Mouse (Mus musculus) activated CD4-positive, CD25-positive, alpha-beta regulatory T cell, adult 9 weeks (primary cell): ENCODE data around the gene Hnrnpc. TPM values are rescaled to one million over a fixed set of nuclear protein-coding genes. Genes with fewer than 3 reads are reported as not detected.

Experiments
- polyA plus RNA-seq: library from polyadenylated mRNA; unstranded; fragments of 100-300 nt; shearing (Covaris generic); gene quantifications from one replicate; pipeline ENCODE4 v1.2.1, GENCODE M21; 2017

Hnrnpc gene
- polyA plus RNA-seq = 631 TPM

DNA sequence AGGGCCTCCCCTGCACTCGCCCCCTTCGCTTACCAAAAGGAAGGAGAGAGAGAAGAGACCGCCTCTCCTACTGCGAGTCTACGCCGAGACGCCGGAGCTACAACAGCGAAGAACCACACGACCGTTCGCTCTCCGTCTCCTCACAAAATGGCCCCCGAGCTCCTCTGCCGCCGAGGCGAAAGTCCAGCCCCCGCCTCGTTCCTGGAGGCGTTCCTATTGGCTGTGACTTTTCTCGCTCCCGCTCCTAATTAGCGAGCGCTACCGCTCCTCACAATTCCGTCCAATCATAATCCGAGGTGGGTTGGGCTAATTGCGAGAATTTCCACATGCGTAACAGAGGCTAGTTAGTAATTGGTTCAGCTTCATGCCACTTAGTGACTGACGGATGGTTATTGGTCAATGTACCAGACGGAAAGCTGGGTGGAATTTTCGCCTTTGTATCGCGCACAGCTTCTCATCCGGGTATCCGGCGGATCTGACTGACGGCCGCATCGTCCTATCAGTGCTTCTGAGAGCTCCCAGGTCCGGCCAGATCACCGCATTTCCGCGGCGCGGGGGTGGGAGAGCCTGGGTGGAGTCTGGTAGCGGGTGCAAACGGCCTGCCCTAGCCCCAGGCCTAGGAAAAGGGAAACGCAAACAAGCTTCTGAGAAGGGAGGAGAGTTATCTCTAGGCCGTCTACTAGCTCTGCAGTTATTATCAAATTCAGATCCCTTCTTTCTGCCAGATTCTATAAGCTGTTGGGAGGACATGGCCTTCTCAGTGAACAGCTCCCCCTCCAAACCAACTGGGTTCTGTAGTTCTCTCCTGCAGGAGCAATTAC is at the start of gene Hnrnpc:
Gene Hnrnpc, minus strand, starts transcription at position 173 of the 821 bp plus-strand sequence.

DNA sequence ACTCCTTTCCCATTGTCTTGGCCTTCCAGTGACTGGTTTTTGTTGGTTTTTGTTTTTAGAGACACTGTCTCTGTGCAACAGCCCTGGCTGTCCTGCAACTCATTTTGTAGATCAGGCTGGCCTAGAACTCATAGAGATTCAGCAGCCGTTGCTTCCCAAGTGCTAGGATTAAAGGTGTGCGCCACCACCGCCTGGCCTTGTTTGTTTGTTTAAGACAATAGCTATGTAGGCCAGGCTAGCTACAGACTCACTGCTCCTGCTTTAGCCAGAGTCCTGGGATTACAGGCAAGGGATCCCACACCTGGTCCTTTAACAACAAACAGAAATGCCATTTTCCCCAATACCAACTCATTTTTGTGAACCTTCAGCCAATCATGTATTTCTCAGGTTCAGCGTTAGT is 6.5 kb upstream of the Hnrnpc start, which contains the start of gene Rpgrip1:
Gene Rpgrip1, plus strand, starts transcription at position 359 of the 400 bp plus-strand sequence.

DNA sequence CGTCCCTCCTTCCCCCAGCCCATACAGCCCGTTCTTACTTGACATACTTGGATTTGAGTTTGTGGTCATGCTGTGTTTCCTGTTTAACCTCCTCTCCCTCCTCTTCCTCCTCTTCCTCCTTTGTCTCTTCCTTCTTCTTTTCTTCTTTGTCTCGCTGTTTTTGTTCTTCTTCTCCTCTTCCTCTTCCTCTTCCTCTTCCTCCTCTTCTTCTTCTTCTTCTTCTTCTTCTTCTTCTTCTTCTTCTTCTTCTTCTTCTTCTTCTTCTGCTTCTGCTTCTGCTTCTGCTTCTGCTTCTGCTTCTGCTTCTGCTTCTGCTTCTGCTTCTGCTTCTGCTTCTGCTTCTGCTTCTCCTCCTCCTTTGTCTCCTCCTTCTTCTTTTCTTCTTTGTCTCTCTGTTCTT is 61.5 kb downstream of the Hnrnpc start, which contains the start of gene Olfr221:
Gene Olfr221, minus strand, starts transcription at position 101 of the 400 bp plus-strand sequence.

Other genes with a start within 250 kb of the Hnrnpc start
- gene Mettl17, start 219.2 kb downstream of the Hnrnpc start, polyA plus RNA-seq = 102 TPM
- gene Slc39a2, start 211.1 kb downstream of the Hnrnpc start, polyA plus RNA-seq = 0.59 TPM
- gene Ndrg2, start 189.9 kb downstream of the Hnrnpc start, polyA plus RNA-seq = 49.6 TPM
- gene Tppp2, start 185.6 kb downstream of the Hnrnpc start, polyA plus RNA-seq = not detected
- gene Rnase13, start 181.3 kb downstream of the Hnrnpc start, polyA plus RNA-seq = not detected
- 0.54 TPM for gene Arhgef40, start 119.3 kb downstream of the Hnrnpc start, polyA plus RNA-seq
- 0.31 TPM for gene Tmem253, start 88.4 kb downstream of the Hnrnpc start, polyA plus RNA-seq
- 7.8 TPM for gene Zfp219, start 83.3 kb downstream of the Hnrnpc start, polyA plus RNA-seq
- not detected for gene Olfr221, start 61.6 kb downstream of the Hnrnpc start, polyA plus RNA-seq
- gene Rpgrip1, start 6.7 kb upstream of the Hnrnpc start, polyA plus RNA-seq = 6.1 TPM
- 30.1 TPM for gene Supt16, start 93.4 kb upstream of the Hnrnpc start, polyA plus RNA-seq
- 51.7 TPM for gene Chd8, start 153.8 kb upstream of the Hnrnpc start, polyA plus RNA-seq
- 107 TPM for gene Tox4, start 175.1 kb upstream of the Hnrnpc start, polyA plus RNA-seq
- gene Rab2b, start 175.5 kb upstream of the Hnrnpc start, polyA plus RNA-seq = 22.2 TPM
- gene Mettl3, start 201.1 kb upstream of the Hnrnpc start, polyA plus RNA-seq = 72.0 TPM
- 3.9 TPM for gene Sall2, start 224.7 kb upstream of the Hnrnpc start, polyA plus RNA-seq